Mouse (Mus musculus) embryonic facial prominence, embryonic 11.5 days (tissue): Measurements from ENCODE around the gene Fgd2. TPM values are rescaled to one million over a fixed set of nuclear protein-coding genes. Genes with fewer than 3 reads are reported as not detected.

Experiments used
- ATAC-seq: fragments of 200-750 bp; cut with Nextera tagmentation; replicated peaks from 2 replicates; pipeline ENCODE4 v1.8.0; 2017; ENCODE audit warnings: low read depth; ENCODE audit not compliant: insufficient number of reproducible peaks, low FRiP score, low TSS enrichment
- DNase-seq: peaks from one replicate; pipeline ENCODE4 v3.0.0-alpha.2; 2015; ENCODE audit warnings: low spot score
- H3K27ac ChIP-seq: fragments of 300-500 bp; sonication (generic); replicated peaks from 2 replicates; pipeline ENCODE4 v1.5.1; 2014; ENCODE audit warnings: mild to moderate bottlenecking, low read depth, low read length, control low read depth
- H3K27me3 ChIP-seq: fragments of 300-500 bp; sonication (generic); 2 replicates; pipeline ENCODE4 v1.6.1; 2014; ENCODE audit warnings: mild to moderate bottlenecking, low read length, moderate library complexity, mixed read lengths; ENCODE audit not compliant: control insufficient read depth, insufficient read depth
- H3K36me3 ChIP-seq: fragments of 300-500 bp; sonication (generic); replicated peaks from 2 replicates; pipeline ENCODE4 v1.6.1; 2014; ENCODE audit warnings: low read depth, mild to moderate bottlenecking, low read length, moderate library complexity, mixed read lengths; ENCODE audit not compliant: control insufficient read depth, insufficient read depth
- H3K4me1 ChIP-seq: fragments of 300-500 bp; sonication (generic); 2 replicates; pipeline ENCODE4 v1.6.1; 2014; ENCODE audit warnings: low read length, mixed read lengths; ENCODE audit not compliant: control insufficient read depth, insufficient read depth
- H3K4me2 ChIP-seq: fragments of 300-500 bp; sonication (generic); 2 replicates; pipeline ENCODE4 v1.6.1; 2014; ENCODE audit warnings: low read depth, mild to moderate bottlenecking, control low read depth, low read length, moderate library complexity
- H3K4me3 ChIP-seq: fragments of 300-500 bp; sonication (generic); 2 replicates; pipeline ENCODE4 v1.5.1; 2014; ENCODE audit warnings: low read depth, low read length, control low read depth
- H3K9ac ChIP-seq: fragments of 300-500 bp; sonication (generic); replicated peaks from 2 replicates; pipeline ENCODE4 v1.6.1; 2014; ENCODE audit warnings: mild to moderate bottlenecking, control low read depth, low read length
- H3K9me3 ChIP-seq: fragments of 300-500 bp; sonication (generic); replicated peaks from 2 replicates; pipeline ENCODE4 v1.6.1; 2016; ENCODE audit warnings: mild to moderate bottlenecking, low read length, inconsistent platforms, mixed read lengths; ENCODE audit not compliant: control insufficient read depth
- WGBS: fragments of 180-500 bp; shearing (Covaris S2); extraction: QIAGEN DNeasy Blood & Tissue Kit; methylation state at CpG from one replicate; pipeline ENCODE4 v1.1.7; 2014; 5-methylcytosine and 5-hydroxymethylcytosine counted together
- polyA plus RNA-seq: library from polyadenylated mRNA; unstranded; fragments of >200 nt; fragmentation: Nextera tagmentation; extraction: Ambion mirVana; gene quantifications from 2 replicates; pipeline ENCODE4 v1.2.1, GENCODE M21; 2014

The Fgd2 gene
- polyA plus RNA-seq, 1 experiment from 2014 or later = 7.0 TPM

DNA sequence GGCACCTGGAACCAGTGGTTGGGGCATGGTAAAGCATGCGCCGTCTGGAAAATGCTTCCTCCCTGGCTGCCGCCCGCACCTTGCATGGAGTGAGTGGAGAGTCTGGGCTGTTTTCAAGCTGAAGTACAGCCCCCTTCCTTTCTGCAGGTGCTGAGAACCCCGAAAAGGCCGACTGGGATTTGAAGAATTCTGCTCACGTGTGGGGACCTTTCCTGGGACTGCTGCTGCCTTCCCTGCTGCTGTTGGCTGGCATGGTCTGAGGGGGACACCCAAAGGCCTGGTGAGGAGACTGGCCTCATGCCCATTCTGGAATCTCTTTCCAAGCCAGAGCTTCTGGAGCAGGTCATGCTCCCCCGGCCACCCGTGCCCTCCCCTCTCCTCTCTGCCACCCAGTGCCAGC is 33.0 kb upstream of the Fgd2 start:
- Histone ChIP-seq H3K9ac (no peak overlapping the region), H3K36me3 (no peaks in the 10 kb centered on the region; the same call in none of the 2 replicates), H3K4me2 (no peak overlapping the region), H3K9me3 (no peaks in the 10 kb centered on the region), H3K4me3 (no peak overlapping the region), H3K27me3 (peaks cover 8% of the 10 kb centered on the region), H3K27ac (no peak overlapping the region), H3K4me1 (peaks cover 2% of the 10 kb centered on the region)
- 75% methylated on average over 9 of the region's 9 CpGs for WGBS
- no peak; the same call in 1 of the 2 replicates for ATAC-seq
- no peak for DNase-seq

DNA sequence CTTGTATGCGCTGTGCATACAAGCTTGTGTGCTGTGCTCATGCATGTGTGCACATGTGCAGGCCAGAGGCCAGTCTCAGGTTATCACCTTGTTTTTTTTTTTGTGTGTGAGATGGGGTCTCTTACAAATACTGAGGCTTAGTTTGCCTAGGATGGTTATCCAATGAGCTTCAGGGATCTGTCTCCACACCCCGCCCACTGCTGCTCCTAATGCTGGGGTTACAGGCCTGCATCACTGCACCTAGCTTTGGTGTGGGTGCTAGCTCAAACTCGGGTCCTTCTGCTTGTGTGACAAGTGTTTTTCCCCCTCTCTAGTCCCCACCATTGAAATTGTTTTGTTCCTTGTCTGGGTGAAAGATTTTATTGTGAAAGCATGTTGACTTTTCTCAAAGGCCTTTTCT is 30.5 kb upstream of the Fgd2 start:
- peaks cover 4% of the 10 kb centered on the region; the same call in 1 of the 2 replicates for H3K27me3 ChIP-seq
- no peak for ATAC-seq
- DNase-seq = no peak
- H3K4me3 ChIP-seq = no peak overlapping the region
- WGBS = 89% methylated on average over 3 of the region's 3 CpGs
- peaks cover 5% of the 10 kb centered on the region for H3K36me3 ChIP-seq
- H3K4me2 ChIP-seq = no peak overlapping the region
- H3K9me3 ChIP-seq = no peaks in the 10 kb centered on the region
- no peak overlapping the region for H3K27ac ChIP-seq
- H3K9ac ChIP-seq = no peak overlapping the region
- H3K4me1 ChIP-seq = peaks cover 2% of the 10 kb centered on the region; the same call in 1 of the 2 replicates

DNA sequence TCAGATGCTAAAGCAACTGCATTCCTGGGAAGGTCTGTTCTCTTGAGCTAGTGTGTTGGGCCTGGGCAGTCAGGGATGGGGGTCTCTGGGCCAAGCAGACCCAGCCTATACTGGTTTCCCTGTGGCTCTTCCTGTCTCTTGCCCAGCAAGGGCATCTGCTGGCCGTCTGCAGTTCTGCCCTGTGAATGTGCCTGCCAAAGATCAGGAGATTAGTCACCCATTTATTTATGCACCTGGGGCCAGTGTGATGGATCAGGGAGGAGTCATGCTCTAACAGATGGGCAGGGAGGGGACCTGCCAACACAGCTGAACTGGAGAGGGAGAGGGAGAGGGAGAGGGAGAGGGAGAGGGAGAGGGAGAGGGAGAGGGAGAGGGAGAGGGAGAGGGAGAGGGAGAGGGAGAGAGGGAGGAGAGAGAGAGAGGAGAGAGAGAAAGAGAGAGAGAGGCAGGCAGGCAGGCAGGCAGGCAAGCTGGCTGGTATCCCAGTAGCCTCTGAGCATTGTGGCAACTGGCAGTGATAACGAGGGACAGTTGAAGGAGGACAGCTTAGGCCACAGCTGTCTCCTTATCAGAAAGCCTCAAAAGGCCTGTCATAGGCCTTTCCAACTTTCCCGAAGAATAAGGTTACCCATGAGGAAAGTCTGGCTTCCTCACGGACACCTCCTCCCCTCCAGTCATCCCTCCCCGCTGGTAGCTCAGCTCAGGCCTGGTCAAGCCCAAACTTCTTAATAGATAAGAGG is 29.9 kb upstream of the Fgd2 start:
- no peak for DNase-seq
- ATAC-seq = no peak
- Histone ChIP-seq H3K4me2 (no peak overlapping the region), H3K4me3 (no peak overlapping the region), H3K36me3 (peaks cover 5% of the 10 kb centered on the region), H3K4me1 (peaks cover 2% of the 10 kb centered on the region; the same call in 1 of the 2 replicates), H3K9me3 (no peaks in the 10 kb centered on the region), H3K27me3 (peaks cover under 1% of the 10 kb centered on the region; the same call in 1 of the 2 replicates), H3K27ac (no peak overlapping the region), H3K9ac (no peak overlapping the region)
- WGBS = 42% methylated on average over 5 of the region's 5 CpGs

DNA sequence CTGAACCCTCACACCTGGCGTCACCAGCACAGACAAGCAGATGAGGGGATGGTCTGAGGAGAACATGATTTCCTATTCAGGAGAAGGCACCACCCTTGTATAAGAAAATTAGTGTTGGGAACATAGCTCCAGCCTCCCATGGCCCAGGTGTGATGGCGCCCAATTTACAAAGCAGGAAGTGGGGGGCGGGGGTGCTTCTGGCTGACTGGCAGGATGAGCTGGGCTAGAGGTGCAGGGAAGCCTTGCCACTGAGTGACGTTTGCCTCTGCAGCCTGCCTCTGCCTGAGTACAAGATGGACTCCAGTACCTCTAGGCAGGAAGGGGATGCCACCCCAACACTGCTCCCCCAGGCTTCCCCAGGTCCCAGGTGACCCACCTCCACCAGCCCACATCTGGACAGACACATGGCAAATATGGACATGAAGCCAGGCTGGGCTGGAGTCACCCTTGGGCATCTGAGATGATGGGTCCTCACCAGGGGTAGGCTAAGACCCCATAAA is 28.5 kb upstream of the Fgd2 start:
- ATAC-seq (no peak), DNase-seq (no peak)
- Histone ChIP-seq H3K36me3 (peaks cover 17% of the 10 kb centered on the region), H3K4me2 (no peak overlapping the region), H3K27me3 (no peaks in the 10 kb centered on the region; the same call in 1 of the 2 replicates), H3K27ac (no peak overlapping the region), H3K4me1 (no peaks in the 10 kb centered on the region), H3K4me3 (no peak overlapping the region), H3K9ac (no peak overlapping the region), H3K9me3 (no peaks in the 10 kb centered on the region)
- WGBS = 80% methylated on average over 4 of the region's 4 CpGs

DNA sequence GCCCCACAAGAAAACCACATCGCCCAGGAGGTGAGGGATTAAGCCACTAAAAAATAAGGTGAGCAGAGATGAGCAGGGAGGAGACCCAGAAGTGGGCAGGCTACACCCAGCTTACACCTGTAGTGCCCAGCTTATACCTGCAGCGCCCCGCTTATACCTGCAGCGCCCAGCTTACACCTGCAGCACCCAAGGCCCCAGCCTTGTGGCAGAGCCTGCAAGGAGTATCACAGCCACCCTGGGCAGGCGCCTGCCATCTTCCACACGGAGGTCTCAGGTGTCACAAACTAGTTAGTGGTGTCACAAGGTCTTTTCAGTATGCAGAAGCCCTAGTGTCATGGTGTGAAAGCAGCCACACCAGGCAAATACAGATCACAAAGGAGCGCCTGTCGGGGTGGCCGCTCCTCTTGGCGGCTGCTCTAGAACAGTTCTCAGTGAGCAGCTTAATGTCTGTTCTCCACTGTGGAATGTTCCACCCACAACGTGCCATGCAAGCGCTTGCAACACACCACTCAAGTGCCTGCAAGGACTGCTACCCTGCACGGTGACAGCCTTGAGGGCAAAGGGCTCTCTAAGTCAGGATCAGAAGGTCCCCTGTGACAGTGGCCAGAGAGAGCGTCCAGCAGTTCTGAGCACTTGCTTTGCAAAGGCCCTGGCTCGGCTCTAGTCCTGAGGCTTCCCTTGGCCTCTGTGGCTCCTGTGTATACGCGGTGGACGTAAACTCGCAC is 24.3 kb upstream of the Fgd2 start:
- peaks cover 21% of the 10 kb centered on the region for H3K36me3 ChIP-seq

DNA sequence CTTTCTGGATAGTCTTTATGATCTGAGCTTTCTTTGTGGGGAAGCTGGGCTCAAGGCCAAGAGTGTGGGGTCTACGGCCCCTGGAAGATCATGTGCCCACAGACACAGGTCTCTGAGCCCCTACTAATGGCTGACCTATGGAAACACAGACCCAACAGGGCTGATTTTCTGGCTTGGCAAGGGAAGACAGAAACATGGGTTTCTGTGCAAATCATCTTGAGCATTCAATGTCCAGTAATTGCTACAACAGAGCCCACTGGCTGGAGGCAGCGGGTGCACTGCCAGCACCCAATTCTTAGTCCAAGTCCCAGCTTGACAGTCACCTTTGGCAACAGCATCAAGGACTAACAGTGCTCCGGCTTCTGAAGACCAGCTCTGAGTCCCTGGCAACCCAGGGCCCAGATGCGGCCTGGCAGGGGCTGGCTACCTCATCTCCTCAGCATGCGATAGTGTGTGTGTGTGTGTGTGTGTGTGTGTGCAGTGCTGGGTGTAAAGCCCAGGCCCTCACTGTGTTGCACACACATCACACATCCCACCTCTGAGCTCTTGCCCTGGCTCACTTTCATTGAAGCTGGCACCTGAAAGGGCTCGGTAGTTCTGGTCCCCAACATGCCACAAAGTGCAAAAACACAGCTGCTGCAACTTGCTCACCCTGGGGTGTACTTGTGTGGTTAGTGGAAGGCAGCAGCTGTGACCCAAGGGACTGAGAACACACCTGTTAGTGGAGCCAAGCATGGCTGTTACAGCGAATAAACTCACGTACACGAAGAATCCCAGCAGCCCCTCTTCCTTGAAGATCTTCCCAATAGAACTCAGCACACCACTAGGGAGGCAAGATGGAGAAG is 22.5 kb upstream of the Fgd2 start:
- Histone ChIP-seq H3K4me3 (no peak overlapping the region), H3K9ac (no peak overlapping the region), H3K4me1 (peaks cover 11% of the 10 kb centered on the region), H3K4me2 (no peak overlapping the region), H3K36me3 (peaks cover 21% of the 10 kb centered on the region), H3K27ac (no peak overlapping the region), H3K27me3 (no peaks in the 10 kb centered on the region), H3K9me3 (no peaks in the 10 kb centered on the region)
- ATAC-seq (no peak), DNase-seq (no peak)
- 94% methylated on average over 9 of the region's 9 CpGs for WGBS

More for the DNA sequence above, 24.3 kb upstream of the Fgd2 start:
- peaks cover 5% of the 10 kb centered on the region for H3K4me1 ChIP-seq
- no peak overlapping the region for H3K27ac ChIP-seq
- no peak for DNase-seq
- no peak for ATAC-seq
- H3K9me3 ChIP-seq = no peaks in the 10 kb centered on the region
- 95% methylated on average over 19 of the region's 19 CpGs for WGBS
- no peak overlapping the region for H3K9ac ChIP-seq
- no peaks in the 10 kb centered on the region for H3K27me3 ChIP-seq
- H3K4me2 ChIP-seq = no peak overlapping the region
- H3K4me3 ChIP-seq = no peak overlapping the region

DNA sequence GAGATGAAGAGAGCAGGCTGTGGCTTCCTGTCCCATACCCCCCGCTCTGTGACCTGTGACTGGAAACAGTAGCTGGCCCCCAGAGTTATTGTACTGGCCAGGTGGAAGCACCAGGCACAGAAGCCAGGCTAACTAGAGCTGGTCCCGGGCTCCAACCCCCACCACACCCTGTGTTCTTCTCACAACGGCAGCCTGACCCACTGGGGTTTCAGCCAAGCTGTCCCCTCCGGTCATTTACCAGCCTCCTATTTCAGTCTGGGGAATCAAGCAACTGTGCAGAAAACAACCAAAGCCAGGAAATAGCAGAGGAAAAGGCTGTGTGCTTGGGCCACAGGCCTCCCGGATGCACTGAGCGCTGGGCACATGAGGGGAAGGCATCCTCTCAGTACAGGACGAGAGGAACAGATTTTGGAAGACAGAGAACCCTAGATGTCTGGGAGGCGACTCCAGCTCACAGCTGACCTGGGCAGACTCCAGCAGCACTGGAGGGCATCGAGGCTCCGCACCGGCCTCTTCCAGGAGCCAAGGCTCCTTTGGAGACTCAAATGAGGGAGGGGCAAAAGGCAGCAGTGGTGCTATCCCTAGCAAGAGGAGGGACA is 21.4 kb upstream of the Fgd2 start:
- 84% methylated on average over 11 of the region's 11 CpGs for WGBS
- no peak for ATAC-seq
- H3K9ac ChIP-seq = no peak overlapping the region
- no peak for DNase-seq
- H3K4me3 ChIP-seq = no peak overlapping the region
- H3K4me2 ChIP-seq = no peak overlapping the region
- no peak overlapping the region for H3K27ac ChIP-seq
- H3K9me3 ChIP-seq = no peaks in the 10 kb centered on the region
- H3K36me3 ChIP-seq = peaks cover 16% of the 10 kb centered on the region
- peaks cover 11% of the 10 kb centered on the region for H3K4me1 ChIP-seq
- no peaks in the 10 kb centered on the region for H3K27me3 ChIP-seq
